Comparison of ENCODE assay signal across 25 mouse cellular contexts in genomic region chr2:179145726-179146125, GRCm38 (mm10).
A peak's percentile ranks its signal among the peaks of the same experiment; 100 is the strongest.
DNase-seq lines count a peak whose midpoint lies in the region; ATAC-seq and TF ChIP-seq lines count a peak whose summit lies in the region.
"Had no signal": no experiment of that assay in that cellular context is flagged by ENCODE, and none has a peak within 500 bp of the region (broad histone marks: within the 10 kb centered on the region; RNA-seq: fewer than 3 reads in every experiment).

No protein-coding gene starts in this region.

- no peak overlapping the region for H3K27ac ChIP-seq in hindbrain, embryonic 11.5 days (ENCODE audit: low read depth, low read length)
- no peak overlapping the region for H3K27ac ChIP-seq in hindbrain, embryonic 16.5 days (ENCODE audit: low read depth, low read length)
- H3K27ac ChIP-seq: embryonic facial prominence, embryonic 15.5 days; forebrain, embryonic 10.5 days; gastrocnemius, adult 2 months; heart, embryonic 10.5 days; hindbrain, embryonic 14.5 days had no signal

- WGBS in hindbrain, embryonic 11.5 days, result 26% methylated on average over 2 of the region's 2 CpGs
- WGBS in hindbrain, embryonic 16.5 days, result 38% methylated on average over 2 of the region's 2 CpGs

- H3K4me1 ChIP-seq in hindbrain, embryonic 11.5 days (replicated peaks; ENCODE audit: control insufficient read depth, insufficient read depth, low read length), result no peaks in the 10 kb centered on the region
- no peaks in the 10 kb centered on the region for H3K4me1 ChIP-seq in hindbrain, embryonic 16.5 days (ENCODE audit: control insufficient read depth, insufficient read depth, low read depth, low read length)
- H3K4me1 ChIP-seq: heart, embryonic 10.5 days had no signal

- H3K9me3 ChIP-seq in hindbrain, embryonic 11.5 days (ENCODE audit: control insufficient read depth, low read length), result no peaks in the 10 kb centered on the region
- H3K9me3 ChIP-seq in hindbrain, embryonic 16.5 days (ENCODE audit: control insufficient read depth, low read length), result no peaks in the 10 kb centered on the region
- H3K9me3 ChIP-seq: embryonic facial prominence, embryonic 15.5 days; forebrain, embryonic 10.5 days; heart, embryonic 10.5 days had no signal

- H3K36me3 ChIP-seq in hindbrain, embryonic 11.5 days (ENCODE audit: control insufficient read depth, insufficient read depth, low read length), result no peaks in the 10 kb centered on the region
- no peaks in the 10 kb centered on the region for H3K36me3 ChIP-seq in hindbrain, embryonic 16.5 days (ENCODE audit: control insufficient read depth, insufficient read depth, low read length)
- H3K36me3 ChIP-seq: embryonic facial prominence, embryonic 15.5 days; forebrain, embryonic 10.5 days; heart, embryonic 10.5 days had no signal

- DNase-seq in hindbrain, embryonic 11.5 days (ENCODE audit: low spot score), result peak; percentile 12
- peak; percentile 38 for DNase-seq in brain, embryonic 14.5 days (ENCODE audit: low read depth)
- peak; percentile 54 for DNase-seq in embryo, embryonic 10.5 days (ENCODE audit: low spot score)
- DNase-seq in yolk sac, embryonic 10.5 days (ENCODE audit: low spot score), result peak; percentile 18
- no peak for DNase-seq in urinary bladder, postnatal 14 days (ENCODE audit: low spot score)
- DNase-seq: adrenal gland, adult 2 months; adrenal gland, postnatal 36 days; cerebellum, adult 11 months; cerebellum, adult 8-10 months; cerebellum, postnatal 14 days; gastrocnemius, adult 2 months; gastrocnemius, postnatal 25 days; heart, postnatal 10 days; heart, postnatal 4 days had no signal

- H3K9ac ChIP-seq in hindbrain, embryonic 11.5 days (ENCODE audit: low read depth, low read length), result no peak overlapping the region
- H3K9ac ChIP-seq in hindbrain, embryonic 16.5 days (ENCODE audit: low read depth, low read length), result no peak overlapping the region
- H3K9ac ChIP-seq: embryonic facial prominence, embryonic 15.5 days; hindbrain, embryonic 14.5 days had no signal

- no peak overlapping the region for H3K4me3 ChIP-seq in hindbrain, embryonic 11.5 days (ENCODE audit: low read depth, low read length)
- H3K4me3 ChIP-seq in hindbrain, embryonic 16.5 days (ENCODE audit: low read length), result no peak overlapping the region
- H3K4me3 ChIP-seq: embryonic facial prominence, embryonic 15.5 days; erythroblast, embryonic 14.5 days; forebrain, embryonic 10.5 days; gastrocnemius, adult 2 months; heart, embryonic 10.5 days had no signal

- no peak for TF ChIP-seq CTCF in brain, embryonic 14.5 days (IDR thresholded peaks at IDR 0.05; ENCODE audit: borderline replicate concordance, extremely low read depth, insufficient read depth, insufficient read length)

- no peak for TF ChIP-seq POLR2A in brain, embryonic 14.5 days (IDR thresholded peaks at IDR 0.05; ENCODE audit: borderline replicate concordance, extremely low read depth, insufficient read depth, insufficient read length, poor library complexity, severe bottlenecking)

- H3K4me2 ChIP-seq in hindbrain, embryonic 11.5 days (replicated peaks; ENCODE audit: low read depth, low read length), result no peak overlapping the region
- no peak overlapping the region for H3K4me2 ChIP-seq in hindbrain, embryonic 16.5 days (ENCODE audit: low read length)
- H3K4me2 ChIP-seq: embryonic facial prominence, embryonic 15.5 days; hindbrain, embryonic 14.5 days had no signal

- no peaks in the 10 kb centered on the region for H3K27me3 ChIP-seq in hindbrain, embryonic 11.5 days (ENCODE audit: control insufficient read depth, insufficient read depth, low read length)
- H3K27me3 ChIP-seq in hindbrain, embryonic 16.5 days (replicated peaks; ENCODE audit: control insufficient read depth, insufficient read depth, low read length), result no peaks in the 10 kb centered on the region
- H3K27me3 ChIP-seq: CH12.LX; embryonic facial prominence, embryonic 15.5 days; Patski had no signal

- ATAC-seq in hindbrain, embryonic 11.5 days (ENCODE audit: low FRiP score), result no peak
- ATAC-seq in hindbrain, embryonic 16.5 days, result no peak
- ATAC-seq: activated CD4-positive, CD25-positive, alpha-beta regulatory T cell, adult 4 months; forebrain, embryonic 14.5 days; inflammation-experienced regulatory T-cells, adult 6 months; Patski had no signal
